Mouse (Mus musculus) heart, adult 2 months (tissue): ENCODE measurements around the gene Nxnl1. TPM values are rescaled to one million over a fixed set of nuclear protein-coding genes. Genes with fewer than 3 reads are reported as not detected.

Experiments
- DNase-seq, 2 experiments: peaks; one replicate each; pipeline ENCODE4 v3.0.0; 2021
- H3K27ac ChIP-seq: fragments of 200-600 bp; 2 replicates; pipeline ENCODE4 v1.8.1; 2022
- H3K27me3 ChIP-seq: fragments of 200-500 bp; 2 replicates; pipeline ENCODE4 v1.6.1; 2012; ENCODE audit warnings: mild to moderate bottlenecking, low read length, inconsistent platforms, mixed read lengths; ENCODE audit not compliant: control insufficient read depth, insufficient read depth
- H3K36me3 ChIP-seq: fragments of 200-500 bp; 2 replicates; pipeline ENCODE4 v1.6.1; 2012; ENCODE audit warnings: low read length, inconsistent platforms; ENCODE audit not compliant: control insufficient read depth, insufficient read depth
- H3K4me1 ChIP-seq: fragments of 200-500 bp; 2 replicates; pipeline ENCODE4 v1.6.1; 2011; ENCODE audit warnings: low read length; ENCODE audit not compliant: control insufficient read depth, insufficient read depth
- H3K4me3 ChIP-seq: fragments of 200-600 bp; 2 replicates; pipeline ENCODE4 v1.8.1; 2022
- H3K79me2 ChIP-seq: fragments of 200-500 bp; replicated peaks from 2 replicates; pipeline ENCODE4 v1.6.1; 2012; ENCODE audit warnings: mild to moderate bottlenecking, inconsistent platforms, low read length, moderate library complexity, mixed read lengths; ENCODE audit not compliant: control insufficient read depth, insufficient read depth
- H3K9ac ChIP-seq: fragments of 200-500 bp; 2 replicates; pipeline ENCODE4 v1.6.1; 2012; ENCODE audit warnings: low read depth, mild to moderate bottlenecking, control low read depth, inconsistent platforms, low read length, mixed read lengths
- CTCF ChIP-seq: fragments of 200-600 bp; IDR thresholded peaks from 2 replicates; pipeline ENCODE4 v1.8.1; 2022; ENCODE audit warnings: antibody characterized with exemption, mild to moderate bottlenecking, moderate library complexity
- EP300 ChIP-seq: fragments of 200-500 bp; IDR thresholded peaks from 2 replicates; pipeline ENCODE4 v1.6.1; 2011; ENCODE audit warnings: low read depth, low read length, control low read depth; ENCODE audit not compliant: insufficient read depth
- POLR2A ChIP-seq: fragments of 200-500 bp; IDR thresholded peaks from 2 replicates; pipeline ENCODE4 v1.6.1; 2011; ENCODE audit warnings: mild to moderate bottlenecking, low read depth, low read length, control low read depth; ENCODE audit not compliant: insufficient read depth
- WGBS: fragments of 180-500 bp; shearing (Covaris S2); methylation state at CpG from one replicate; pipeline ENCODE4 v1.1.7; 2018; 5-methylcytosine and 5-hydroxymethylcytosine counted together
- intact Hi-C: fragments of 180-260 bp; cut with DNase I; formaldehyde crosslinking; loops from one replicate; pipeline ENCODE4 v1.15.1; 2025
- polyA plus RNA-seq: library from polyadenylated mRNA; depleted of rRNA; stranded (reverse); fragments of >200 nt; gene quantifications from 2 replicates; pipeline ENCODE4 v1.2.3, GENCODE M21; 2012
- total RNA-seq, 2 experiments: library from RNA; stranded (reverse); gene quantifications; 2 replicates each; pipeline ENCODE4 v1.2.3; 2021

Gene Nxnl1
- total and polyA plus RNA-seq, 3 experiments, result 0.12 to 0.18 (median 0.14) TPM

DNA sequence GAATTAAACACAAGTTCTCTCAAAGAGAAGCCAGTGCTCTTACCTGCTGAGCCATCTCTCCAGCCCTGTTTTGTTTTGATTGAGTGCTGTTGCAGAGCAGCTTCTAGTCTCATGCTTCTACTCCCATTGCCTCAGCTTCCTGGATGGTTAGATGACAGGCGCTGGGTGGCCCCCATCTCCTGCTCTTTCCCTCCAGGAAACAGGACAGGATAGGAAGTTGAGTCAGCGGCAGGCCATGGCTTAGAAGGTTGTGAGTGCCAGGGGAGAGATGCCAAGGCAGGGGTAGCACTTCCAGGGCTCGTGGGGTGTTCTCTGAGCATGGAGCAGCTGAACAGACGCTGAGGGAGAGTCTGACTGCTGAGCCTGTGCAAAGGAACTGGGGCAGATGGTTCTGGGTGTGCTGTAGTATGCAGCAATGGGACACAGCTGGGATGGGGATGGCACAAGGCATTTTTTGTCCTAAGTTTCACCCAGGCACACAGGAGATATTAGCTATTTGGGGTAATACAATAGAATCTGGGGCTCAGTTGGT lies 11.5 kb upstream of the Nxnl1 start:
- Histone ChIP-seq H3K4me1 (peaks cover 2% of the 10 kb centered on the region), H3K79me2 (no peaks in the 10 kb centered on the region), H3K36me3 (no peaks in the 10 kb centered on the region), H3K27me3 (no peaks in the 10 kb centered on the region), H3K27ac (no peak overlapping the region), H3K9ac (no peak overlapping the region), H3K4me3 (no peak overlapping the region)
- 32% methylated on average over 4 of the region's 4 CpGs for WGBS
- intact Hi-C loops, result no loop called here
- DNase-seq, result no peak
- no peak for TF ChIP-seq CTCF
- TF ChIP-seq POLR2A, result no peak
- no peak for TF ChIP-seq EP300

DNA sequence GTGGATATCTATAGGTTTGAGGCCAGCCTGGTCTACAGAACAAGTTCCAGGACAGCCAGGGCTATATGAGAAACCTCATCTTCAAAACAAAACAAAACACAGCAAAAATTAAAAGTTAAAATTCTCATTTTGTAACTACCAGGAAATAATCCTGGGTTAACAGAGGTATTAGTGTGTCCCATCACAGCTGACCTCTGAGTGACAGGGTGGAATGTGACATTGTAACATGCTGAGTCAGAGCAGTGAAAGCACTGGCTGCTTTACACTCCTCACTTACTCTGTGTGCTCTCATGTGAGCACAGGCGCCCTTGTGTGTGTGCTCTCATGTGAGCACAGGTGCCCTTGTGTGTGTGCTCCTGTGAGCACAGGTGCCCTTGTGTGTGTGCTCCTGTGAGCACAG lies 8.6 kb upstream of the Nxnl1 start:
- Histone ChIP-seq H3K36me3 (no peaks in the 10 kb centered on the region), H3K4me1 (peaks cover 2% of the 10 kb centered on the region), H3K27ac (peak overlapping the region; percentile 72), H3K27me3 (no peaks in the 10 kb centered on the region), H3K79me2 (no peaks in the 10 kb centered on the region; the same call in 1 of the 2 replicates), H3K4me3 (no peak overlapping the region), H3K9ac (no peak overlapping the region)
- intact Hi-C loops, result no loop called here
- 28% methylated on average over 1 of the region's 1 CpGs for WGBS
- no peak for DNase-seq
- TF ChIP-seq POLR2A (no peak), CTCF (no peak), EP300 (no peak)

DNA sequence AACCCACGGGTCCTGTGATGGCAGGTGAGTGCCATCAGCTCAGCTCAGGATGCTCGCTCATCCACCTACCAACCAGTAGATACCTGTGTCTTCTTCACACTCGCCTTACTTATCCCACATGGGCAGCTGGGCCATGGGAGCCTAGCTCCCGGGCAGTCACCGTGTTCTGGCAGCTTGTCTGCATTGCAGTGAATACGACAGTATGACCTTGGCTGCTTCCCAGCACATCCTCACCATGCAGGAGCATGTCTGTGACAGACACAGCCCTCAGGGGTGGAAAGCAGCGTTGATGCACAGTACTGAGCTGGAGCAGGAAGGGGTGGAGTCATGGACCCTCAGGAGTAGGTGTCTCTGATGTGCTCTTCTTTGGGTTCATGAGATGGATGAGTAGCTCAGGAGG lies 8.0 kb upstream of the Nxnl1 start:
- intact Hi-C loops, result no loop called here
- whole genome bisulfite sequencing, result 51% methylated on average over 7 of the region's 7 CpGs
- no peak for TF ChIP-seq POLR2A
- TF ChIP-seq EP300, result no peak
- no peak for TF ChIP-seq CTCF
- H3K79me2 ChIP-seq, result no peaks in the 10 kb centered on the region; the same call in 1 of the 2 replicates
- H3K27me3 ChIP-seq, result no peaks in the 10 kb centered on the region
- H3K27ac ChIP-seq, result peak overlapping the region; percentile 72
- no peak overlapping the region for H3K9ac ChIP-seq
- H3K4me1 ChIP-seq, result peaks cover 2% of the 10 kb centered on the region
- no peak overlapping the region for H3K4me3 ChIP-seq
- no peak for DNase-seq
- H3K36me3 ChIP-seq, result no peaks in the 10 kb centered on the region

DNA sequence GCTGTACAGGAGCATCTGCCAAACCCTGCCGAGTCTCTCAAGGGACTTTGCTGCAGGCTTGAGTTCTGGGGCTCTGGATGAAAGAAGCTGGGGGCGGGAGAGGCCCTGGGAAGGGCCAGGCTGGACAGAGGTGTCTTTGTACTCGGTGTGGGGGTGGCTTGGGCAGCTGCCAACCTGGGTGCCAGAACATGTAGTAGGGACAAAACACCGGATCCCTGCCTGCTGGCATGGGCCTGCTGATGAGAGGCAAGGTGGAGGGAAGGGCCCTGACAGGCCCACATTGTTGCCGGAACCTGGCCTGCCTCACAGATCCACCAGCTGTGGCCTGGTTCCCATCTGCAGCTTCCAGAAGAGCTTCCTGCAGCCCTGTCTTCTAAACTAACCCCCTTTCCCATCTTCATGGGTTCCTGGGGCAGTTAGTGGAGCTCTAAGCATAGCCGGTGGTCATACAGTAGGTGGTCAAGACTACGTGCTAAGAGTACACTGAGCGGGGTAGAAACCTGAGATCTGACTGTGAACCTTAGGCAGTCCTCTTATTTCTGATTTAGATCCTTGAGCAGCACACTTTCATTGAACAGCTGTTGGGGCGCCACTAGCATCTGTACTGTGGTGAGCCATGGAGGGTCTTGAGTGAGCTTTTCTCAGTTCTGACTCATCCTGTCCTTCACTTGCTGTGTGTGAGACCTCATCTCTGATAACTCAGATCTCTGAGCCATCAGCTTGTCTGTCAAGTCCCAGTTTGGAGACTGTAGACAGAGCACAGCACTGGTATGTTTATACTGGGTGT lies 6.6 kb upstream of the Nxnl1 start:
- no peaks in the 10 kb centered on the region for H3K27me3 ChIP-seq
- WGBS, result 41% methylated on average over 9 of the region's 9 CpGs
- H3K79me2 ChIP-seq, result no peaks in the 10 kb centered on the region; the same call in 1 of the 2 replicates
- H3K36me3 ChIP-seq, result no peaks in the 10 kb centered on the region
- peak overlapping the region; percentile 60 for H3K27ac ChIP-seq
- no peak overlapping the region for H3K9ac ChIP-seq
- TF ChIP-seq POLR2A, result no peak
- no peak for TF ChIP-seq CTCF
- no peak for TF ChIP-seq EP300
- H3K4me1 ChIP-seq, result peaks cover 2% of the 10 kb centered on the region
- intact Hi-C loops, result no loop called here
- no peak overlapping the region for H3K4me3 ChIP-seq
- DNase-seq, result peak; percentile 75 to 85

DNA sequence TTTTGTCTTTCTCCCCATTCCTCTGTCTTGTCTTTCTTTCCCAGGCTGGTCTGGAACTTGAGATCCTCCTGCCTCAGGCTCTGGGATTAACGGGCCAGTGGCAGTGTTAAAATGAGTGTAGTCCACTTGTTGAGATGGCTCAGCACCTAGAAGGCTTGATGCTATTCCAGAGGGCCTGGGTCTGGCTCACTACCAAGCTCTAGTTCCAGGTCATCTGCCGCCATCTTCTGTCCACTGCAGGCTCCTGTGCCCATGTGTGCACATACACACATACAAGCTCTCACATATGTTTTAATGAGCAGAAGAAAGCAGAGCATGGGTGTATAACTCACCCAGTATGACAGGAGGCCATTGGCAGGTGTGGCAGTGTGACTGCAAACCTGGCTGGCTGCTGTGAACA lies 5.7 kb upstream of the Nxnl1 start:
- no peak for DNase-seq
- H3K27ac ChIP-seq, result peak overlapping the region; percentile 48

DNA sequence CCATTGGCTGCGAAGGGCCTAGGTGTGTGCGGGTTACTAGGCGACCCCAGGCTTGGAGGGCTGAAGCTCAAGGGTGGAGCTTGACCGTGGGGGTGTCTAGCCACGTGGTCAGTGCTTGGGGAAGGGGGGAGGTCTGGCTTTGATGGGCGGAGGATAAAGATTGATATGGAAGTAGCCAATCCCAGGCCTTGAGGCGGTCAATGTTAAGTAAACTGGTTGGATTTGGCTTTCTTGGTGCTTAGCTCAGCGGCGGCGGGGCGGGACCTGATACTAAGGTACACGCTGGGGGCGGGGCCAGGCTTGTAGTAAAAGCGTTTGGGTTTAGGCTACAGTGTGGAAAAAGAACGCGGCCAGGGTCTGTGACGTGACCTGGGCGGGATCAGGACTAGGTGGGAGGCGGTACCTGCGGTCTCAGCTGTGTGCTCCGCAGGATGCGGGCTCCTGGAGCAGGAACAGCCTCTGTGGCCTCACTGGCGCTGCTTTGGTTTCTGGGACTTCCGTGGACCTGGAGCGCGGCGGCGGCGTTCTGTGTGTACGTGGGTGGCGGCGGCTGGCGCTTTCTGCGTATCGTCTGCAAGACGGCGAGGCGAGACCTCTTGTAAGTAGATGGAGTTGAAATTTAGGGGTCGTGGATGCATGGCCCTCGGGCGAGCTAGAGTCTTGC lies 4.0 kb upstream of the Nxnl1 start:
- Histone ChIP-seq H3K79me2 (no peaks in the 10 kb centered on the region; the same call in 1 of the 2 replicates), H3K9ac (peak overlapping the region; percentile 62), H3K27ac (peak overlapping the region; percentile 96), H3K27me3 (no peaks in the 10 kb centered on the region), H3K36me3 (no peaks in the 10 kb centered on the region), H3K4me3 (peak overlapping the region; percentile 64), H3K4me1 (peaks cover 4% of the 10 kb centered on the region)
- intact Hi-C loops, result no loop called here
- TF ChIP-seq CTCF (no peak), POLR2A (no peak), EP300 (0 out of 2 replicates have a peak, but pooled peaks have one; percentile 22)
- 2% methylated on average over 41 of the region's 41 CpGs for WGBS
- peak in 1 of 2 experiments; percentile 90 for DNase-seq

More for the DNA sequence above, 5.7 kb upstream of the Nxnl1 start:
- Histone ChIP-seq H3K79me2 (no peaks in the 10 kb centered on the region; the same call in 1 of the 2 replicates), H3K27me3 (no peaks in the 10 kb centered on the region), H3K9ac (no peak overlapping the region), H3K36me3 (no peaks in the 10 kb centered on the region), H3K4me1 (peaks cover 4% of the 10 kb centered on the region), H3K4me3 (no peak overlapping the region)
- TF ChIP-seq POLR2A (no peak), CTCF (peak; percentile 30)
- intact Hi-C loops, result no loop called here
- 64% methylated on average over 2 of the region's 2 CpGs for WGBS
